Mouse (Mus musculus) hindbrain, embryonic 11.5 days (tissue): ENCODE data around the gene Pla2g1b. TPM values are rescaled to one million over a fixed set of nuclear protein-coding genes. Genes with fewer than 3 reads are reported as not detected.

Source experiments
- ATAC-seq: fragments of 200-750 bp; cut with Nextera tagmentation; 2 replicates; pipeline ENCODE4 v1.8.0; 2017; ENCODE audit warnings: mild to moderate bottlenecking, moderate TSS enrichment, moderate library complexity; ENCODE audit not compliant: low FRiP score
- DNase-seq: peaks from one replicate; pipeline ENCODE4 v3.0.0-alpha.2; 2015; ENCODE audit warnings: low spot score
- H3K27ac ChIP-seq: fragments of 300-500 bp; sonication (generic); 2 replicates; pipeline ENCODE4 v1.5.1; 2014; ENCODE audit warnings: mild to moderate bottlenecking, low read depth, low read length
- H3K27me3 ChIP-seq: fragments of 300-500 bp; sonication (generic); 2 replicates; pipeline ENCODE4 v1.6.1; 2014; ENCODE audit warnings: mild to moderate bottlenecking, low read length, moderate library complexity, mixed read lengths; ENCODE audit not compliant: control insufficient read depth, insufficient read depth
- H3K36me3 ChIP-seq: fragments of 300-500 bp; sonication (generic); 2 replicates; pipeline ENCODE4 v1.6.1; 2014; ENCODE audit warnings: mild to moderate bottlenecking, low read length, moderate library complexity, mixed read lengths; ENCODE audit not compliant: control insufficient read depth, insufficient read depth
- H3K4me1 ChIP-seq: fragments of 300-500 bp; sonication (generic); replicated peaks from 2 replicates; pipeline ENCODE4 v1.6.1; 2014; ENCODE audit warnings: low read length, mixed read lengths; ENCODE audit not compliant: control insufficient read depth, insufficient read depth
- H3K4me2 ChIP-seq: fragments of 300-500 bp; sonication (generic); replicated peaks from 2 replicates; pipeline ENCODE4 v1.6.1; 2014; ENCODE audit warnings: mild to moderate bottlenecking, low read depth, low read length
- H3K4me3 ChIP-seq: fragments of 300-500 bp; sonication (generic); 2 replicates; pipeline ENCODE4 v1.5.1; 2014; ENCODE audit warnings: low read depth, low read length
- H3K9ac ChIP-seq: fragments of 300-500 bp; sonication (generic); 2 replicates; pipeline ENCODE4 v1.6.1; 2014; ENCODE audit warnings: low read depth, low read length
- H3K9me3 ChIP-seq: fragments of 300-500 bp; sonication (generic); 2 replicates; pipeline ENCODE4 v1.6.1; 2016; ENCODE audit warnings: low read length; ENCODE audit not compliant: control insufficient read depth
- WGBS: fragments of 180-500 bp; shearing (Covaris S2); extraction: QIAGEN DNeasy Blood & Tissue Kit; methylation state at CpG from one replicate; pipeline ENCODE4 v1.1.7; 2014; 5-methylcytosine and 5-hydroxymethylcytosine counted together
- polyA plus RNA-seq: library from polyadenylated mRNA; unstranded; fragments of >200 nt; fragmentation: Nextera tagmentation; extraction: Ambion mirVana; gene quantifications from 2 replicates; pipeline ENCODE4 v1.2.1, GENCODE M21; 2014

Gene Pla2g1b
- polyA plus RNA-seq, 1 experiment from 2014 or later: 0.56 TPM

DNA sequence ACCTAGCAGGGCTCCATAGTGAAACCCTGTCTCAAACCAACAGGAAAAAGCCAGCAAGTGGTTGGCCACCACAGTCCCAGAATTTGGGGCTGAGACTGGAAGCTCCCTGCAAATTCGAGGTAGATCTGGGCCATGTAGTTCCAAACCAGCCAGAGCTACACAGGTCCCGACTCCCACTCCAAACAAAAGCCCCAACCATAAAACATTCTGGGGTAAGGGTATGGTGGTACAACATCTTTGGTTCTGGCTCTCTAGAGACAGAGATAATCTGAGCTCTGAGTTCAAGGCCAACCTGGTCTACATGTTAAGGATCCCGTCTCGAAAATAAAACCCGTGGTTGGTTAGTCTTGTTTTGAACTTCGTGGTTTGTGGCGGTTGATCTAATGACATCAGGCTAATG is 10.2 kb upstream of the Pla2g1b start:
- ATAC-seq (no peak), DNase-seq (no peak)
- no peaks in the 10 kb centered on the region for H3K9me3 ChIP-seq
- no peak overlapping the region for H3K27ac ChIP-seq
- H3K36me3 ChIP-seq: peaks cover 24% of the 10 kb centered on the region
- WGBS: 81% methylated on average over 7 of the region's 7 CpGs
- H3K27me3 ChIP-seq: no peaks in the 10 kb centered on the region
- H3K4me3 ChIP-seq: no peak overlapping the region
- H3K4me2 ChIP-seq: no peak overlapping the region
- no peak overlapping the region for H3K9ac ChIP-seq
- no peaks in the 10 kb centered on the region for H3K4me1 ChIP-seq

DNA sequence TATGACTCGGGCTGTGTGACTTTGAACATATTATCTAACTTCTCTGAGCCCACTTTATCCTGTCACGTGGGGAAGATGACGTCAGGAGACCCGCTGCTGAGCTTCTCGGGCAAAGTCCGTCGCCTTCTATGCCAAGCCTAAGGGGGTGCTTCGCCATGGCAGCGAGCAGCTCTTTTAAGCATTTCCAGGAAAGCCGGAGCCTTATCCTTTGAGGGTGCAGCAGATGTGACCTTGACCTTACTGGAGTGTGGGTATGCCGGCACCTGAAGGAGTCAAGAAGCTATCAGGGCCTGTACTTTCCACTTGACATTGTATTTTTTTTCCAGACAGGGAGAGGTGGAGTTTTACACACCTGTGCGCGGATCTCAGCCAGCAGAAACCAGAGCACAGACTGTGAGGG is 7.1 kb upstream of the Pla2g1b start:
- no peaks in the 10 kb centered on the region for H3K9me3 ChIP-seq
- H3K4me2 ChIP-seq: no peak overlapping the region
- 71% methylated on average over 13 of the region's 13 CpGs for WGBS
- DNase-seq: no peak
- peaks cover 8% of the 10 kb centered on the region for H3K36me3 ChIP-seq
- H3K4me1 ChIP-seq: no peaks in the 10 kb centered on the region
- ATAC-seq: no peak
- no peak overlapping the region for H3K27ac ChIP-seq
- H3K4me3 ChIP-seq: no peak overlapping the region
- no peak overlapping the region for H3K9ac ChIP-seq
- H3K27me3 ChIP-seq: no peaks in the 10 kb centered on the region

GRCm38 (mm10) chr5:115464408-115465115 is 1.5 kb upstream of the Pla2g1b start:
- H3K4me2 ChIP-seq: no peak overlapping the region
- H3K4me1 ChIP-seq: no peaks in the 10 kb centered on the region
- DNase-seq: no peak
- H3K4me3 ChIP-seq: no peak overlapping the region
- no peak overlapping the region for H3K27ac ChIP-seq
- no peak for ATAC-seq
- H3K27me3 ChIP-seq: no peaks in the 10 kb centered on the region
- 79% methylated on average over 18 of the region's 18 CpGs for WGBS
- H3K36me3 ChIP-seq: no peaks in the 10 kb centered on the region
- H3K9ac ChIP-seq: no peak overlapping the region
- no peaks in the 10 kb centered on the region for H3K9me3 ChIP-seq

- H3K4me3 ChIP-seq: no peak overlapping the region
- H3K36me3 ChIP-seq: no peaks in the 10 kb centered on the region
- no peak overlapping the region for H3K9ac ChIP-seq
- no peaks in the 10 kb centered on the region for H3K9me3 ChIP-seq
- H3K27me3 ChIP-seq: no peaks in the 10 kb centered on the region
- 67% methylated on average over 6 of the region's 6 CpGs for WGBS
- DNase-seq: no peak
- ATAC-seq: no peak
- no peak overlapping the region for H3K27ac ChIP-seq
- H3K4me1 ChIP-seq: no peaks in the 10 kb centered on the region
- H3K4me2 ChIP-seq: no peak overlapping the region
Observed at GRCm38 (mm10) chr5:115469791-115470190, 3.7 kb downstream of the Pla2g1b start.

DNA sequence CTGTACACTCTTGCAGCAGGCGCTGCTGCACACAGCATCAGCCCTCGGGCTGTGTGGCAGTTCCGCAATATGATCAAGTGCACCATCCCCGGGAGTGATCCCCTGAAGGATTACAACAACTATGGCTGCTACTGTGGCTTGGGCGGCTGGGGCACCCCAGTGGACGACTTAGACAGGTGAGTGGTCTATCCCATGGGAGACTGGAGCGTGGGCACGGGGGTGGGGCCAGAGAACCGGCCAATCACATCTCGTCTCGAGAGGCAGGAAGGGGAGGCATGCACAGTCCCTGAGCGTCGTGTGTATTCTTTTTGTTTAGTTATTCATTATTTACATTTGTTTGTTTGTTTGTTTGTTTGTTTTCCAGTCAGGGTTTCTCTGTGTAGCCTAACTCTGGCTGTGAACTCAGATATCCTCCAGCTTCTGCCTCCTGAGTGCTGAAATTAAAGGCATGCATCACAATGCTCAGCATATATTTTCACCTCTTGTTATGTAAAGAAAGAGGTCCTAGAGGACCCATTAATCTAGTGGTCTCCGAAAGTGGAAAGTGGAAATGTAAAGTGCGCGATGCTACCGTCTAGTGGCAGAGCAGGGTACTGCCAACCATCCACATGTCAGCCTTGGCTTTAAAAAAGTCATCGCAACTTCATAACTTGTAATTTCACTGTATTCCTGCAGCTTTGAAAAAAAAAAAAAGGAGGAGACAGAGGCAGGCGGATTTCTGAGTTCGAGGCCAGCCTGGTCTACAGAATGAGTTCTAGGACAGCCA is 4.9 kb downstream of the Pla2g1b start:
- Histone ChIP-seq H3K4me1 (no peaks in the 10 kb centered on the region; the same call in 1 of the 2 replicates), H3K36me3 (no peaks in the 10 kb centered on the region), H3K4me2 (no peak overlapping the region), H3K27ac (no peak overlapping the region), H3K27me3 (no peaks in the 10 kb centered on the region; the same call in 1 of the 2 replicates), H3K4me3 (no peak overlapping the region), H3K9ac (no peak overlapping the region), H3K9me3 (no peaks in the 10 kb centered on the region)
- no peak for ATAC-seq
- WGBS: 36% methylated on average over 20 of the region's 20 CpGs
- DNase-seq: peak; percentile 82

- no peak overlapping the region for H3K4me3 ChIP-seq
- H3K4me2 ChIP-seq: no peak overlapping the region
- H3K36me3 ChIP-seq: no peaks in the 10 kb centered on the region
- no peaks in the 10 kb centered on the region; the same call in 1 of the 2 replicates for H3K27me3 ChIP-seq
- H3K9ac ChIP-seq: no peak overlapping the region
- WGBS: 79% methylated on average over 10 of the region's 10 CpGs
- no peak for ATAC-seq
- no peaks in the 10 kb centered on the region for H3K9me3 ChIP-seq
- H3K4me1 ChIP-seq: no peaks in the 10 kb centered on the region; the same call in 1 of the 2 replicates
- DNase-seq: no peak
- no peak overlapping the region for H3K27ac ChIP-seq
Observed at GRCm38 (mm10) chr5:115473191-115473590, 7.1 kb downstream of the Pla2g1b start.

GRCm38 (mm10) chr5:115474174-115474828 is 8.2 kb downstream of the Pla2g1b start:
- WGBS: 76% methylated on average over 22 of the region's 22 CpGs
- ATAC-seq: no peak
- H3K4me3 ChIP-seq: no peak overlapping the region
- no peak overlapping the region for H3K9ac ChIP-seq
- H3K4me2 ChIP-seq: no peak overlapping the region
- DNase-seq: no peak
- no peaks in the 10 kb centered on the region for H3K36me3 ChIP-seq
- H3K27ac ChIP-seq: no peak overlapping the region
- no peaks in the 10 kb centered on the region; the same call in 1 of the 2 replicates for H3K4me1 ChIP-seq
- H3K9me3 ChIP-seq: no peaks in the 10 kb centered on the region
- no peaks in the 10 kb centered on the region; the same call in 1 of the 2 replicates for H3K27me3 ChIP-seq

DNA sequence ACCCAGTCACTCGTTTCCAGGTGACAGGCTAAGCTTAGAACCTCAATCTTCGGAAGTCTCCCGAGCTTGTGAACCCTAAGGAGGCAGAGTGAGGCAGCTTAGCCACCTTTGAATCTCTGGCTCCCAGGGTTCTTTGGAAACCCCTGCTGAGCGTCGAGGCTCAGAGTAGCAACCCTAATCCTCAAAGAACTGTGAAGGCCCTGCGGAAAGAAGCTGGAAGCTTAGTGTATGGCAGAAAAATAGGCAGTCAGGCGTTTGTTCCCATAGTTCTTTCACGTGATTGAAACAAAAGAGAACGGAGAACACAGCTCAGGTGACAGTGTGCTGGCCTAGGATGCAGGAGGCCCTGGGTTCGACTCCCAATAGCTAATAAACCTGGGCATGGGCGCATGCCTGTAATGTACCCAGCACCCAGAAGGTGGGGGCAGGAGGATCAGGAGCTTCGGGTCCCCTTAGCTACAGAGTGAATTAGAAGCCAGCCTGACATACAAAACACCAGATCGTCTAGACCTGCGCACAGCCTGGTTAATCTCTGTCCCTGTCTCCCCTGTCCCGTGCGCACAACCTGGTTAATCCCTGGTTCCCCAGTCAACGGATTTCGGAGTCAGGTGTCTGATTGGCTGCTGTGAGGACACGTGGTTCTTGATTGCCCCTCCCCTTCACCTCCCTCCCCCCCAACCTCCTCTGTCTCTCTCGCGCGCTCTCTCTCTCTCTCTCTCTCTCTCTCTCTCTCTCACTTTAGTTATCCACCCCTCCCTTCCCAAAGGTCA is 9.5 kb downstream of the Pla2g1b start:
- ATAC-seq (peak; percentile 56; the same call in 1 of the 2 replicates), DNase-seq (peak; percentile 67)
- peak overlapping the region; percentile 53; the same call in 1 of the 2 replicates for H3K9ac ChIP-seq
- H3K4me3 ChIP-seq: peak overlapping the region; percentile 21
- H3K4me2 ChIP-seq: peak overlapping the region; percentile 37
- H3K4me1 ChIP-seq: no peaks in the 10 kb centered on the region; the same call in none of the 2 replicates
- no peaks in the 10 kb centered on the region for H3K36me3 ChIP-seq
- H3K27ac ChIP-seq: no peak overlapping the region
- no peaks in the 10 kb centered on the region for H3K9me3 ChIP-seq
- peaks cover 5% of the 10 kb centered on the region for H3K27me3 ChIP-seq
- 11% methylated on average over 22 of the region's 22 CpGs for WGBS
